Mouse (Mus musculus) small intestine, adult 2 months (tissue): ENCODE data around the gene Dram1.
A peak's percentile ranks its signal among the peaks of the same experiment; 100 is the strongest.

Experiments used
- CTCF ChIP-seq: fragments of 200-500 bp; IDR thresholded peaks from 2 replicates; pipeline ENCODE4 v1.5.1; 2012; ENCODE audit warnings: low read depth, mild to moderate bottlenecking, control low read depth, inconsistent platforms, low read length, moderate library complexity, mixed read lengths; ENCODE audit not compliant: insufficient replicate concordance, insufficient read length; ENCODE audit errors: extremely low read depth
- POLR2A ChIP-seq: fragments of 200-500 bp; IDR thresholded peaks from 2 replicates; pipeline ENCODE4 v1.6.1; 2012; ENCODE audit warnings: low read depth, mild to moderate bottlenecking, control low read depth, inconsistent platforms, low read length, moderate library complexity

DNA sequence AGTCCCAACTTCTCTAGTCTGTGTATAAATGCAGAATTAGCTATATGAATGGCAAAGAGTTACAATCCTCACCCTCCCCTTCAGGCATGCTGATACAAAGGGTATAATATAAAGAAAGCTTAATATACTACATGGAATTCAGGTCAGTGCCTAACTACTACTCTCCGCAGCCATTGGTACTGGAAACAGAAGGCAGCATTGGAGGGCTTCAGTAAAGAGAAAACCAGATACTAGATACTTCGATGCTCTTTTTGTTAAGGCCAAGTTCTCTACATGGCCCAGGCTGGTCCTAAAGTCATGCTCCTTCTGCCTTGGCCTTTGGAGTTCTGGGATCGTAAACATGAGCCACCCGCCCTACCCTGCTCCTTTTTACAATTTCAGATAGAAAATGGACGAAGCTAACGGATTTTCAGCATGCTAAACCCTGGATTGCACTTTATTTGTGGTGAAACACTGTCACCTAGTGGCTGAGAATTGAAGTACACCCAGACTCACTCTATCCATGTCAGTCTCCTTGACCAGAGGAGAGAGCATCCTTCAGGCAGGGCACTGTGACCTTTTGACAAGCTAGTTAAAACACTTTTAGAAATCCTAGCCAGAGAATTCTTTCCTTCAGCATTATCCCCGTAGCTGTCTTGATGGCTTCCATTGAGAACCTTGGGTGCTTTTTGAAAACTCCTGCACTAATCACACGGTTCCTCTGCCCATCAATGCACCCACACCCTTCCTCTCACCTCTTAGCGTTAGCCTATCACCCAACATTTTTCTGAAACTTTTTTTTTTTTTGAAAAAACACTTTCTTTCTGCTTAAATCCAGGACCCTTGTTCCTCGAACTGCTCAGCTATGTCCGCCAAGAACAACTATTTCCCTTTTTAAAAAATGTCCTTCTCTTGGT, 51.5 kb downstream of the Dram1 start:
- TF ChIP-seq CTCF = peak; percentile 51; the same call in 1 of the 2 replicates
- no peak for TF ChIP-seq POLR2A
